Mouse (Mus musculus): Measurements from ENCODE around the gene Zbtb18. TPM values are rescaled to one million over a fixed set of nuclear protein-coding genes. Genes with fewer than 3 reads are reported as not detected.

Gene Zbtb18
- polyA plus RNA-seq, 1 experiment: not detected

- Histone ChIP-seq H3K27ac (ENCODE audit: insufficient read depth, low read depth, low read length) (no peak overlapping the region), H3K4me3 (ENCODE audit: insufficient read depth, low read depth, low read length) (no peak overlapping the region), H3K4me1 (ENCODE audit: control insufficient read depth, insufficient read depth, low read length) (no peaks in the 10 kb centered on the region)
- WGBS: 80% methylated on average over 5 of the region's 5 CpGs
- no peak for TF ChIP-seq POLR2A (IDR thresholded peaks at IDR 0.05; ENCODE audit: insufficient read depth, low read depth, low read length)
- no peak for TF ChIP-seq CTCF (IDR thresholded peaks at IDR 0.05; ENCODE audit: insufficient read depth, low read depth, low read length)
These were observed 14.3 kb upstream of the Zbtb18 start for GRCm38 (mm10) chr1:177427862-177428261.

GRCm38 (mm10) chr1:177428338-177428737 lies 13.8 kb upstream of the Zbtb18 start:
- Histone ChIP-seq H3K27ac (ENCODE audit: insufficient read depth, low read depth, low read length) (no peak overlapping the region), H3K4me3 (ENCODE audit: insufficient read depth, low read depth, low read length) (no peak overlapping the region), H3K4me1 (ENCODE audit: control insufficient read depth, insufficient read depth, low read length) (no peaks in the 10 kb centered on the region)
- TF ChIP-seq POLR2A (IDR thresholded peaks at IDR 0.05; ENCODE audit: insufficient read depth, low read depth, low read length) (no peak), CTCF (IDR thresholded peaks at IDR 0.05; ENCODE audit: insufficient read depth, low read depth, low read length) (no peak)
- 48% methylated on average over 14 of the region's 14 CpGs for WGBS

- Histone ChIP-seq H3K4me1 (ENCODE audit: control insufficient read depth, insufficient read depth, low read length) (no peaks in the 10 kb centered on the region), H3K4me3 (ENCODE audit: insufficient read depth, low read depth, low read length) (no peak overlapping the region), H3K27ac (ENCODE audit: insufficient read depth, low read depth, low read length) (no peak overlapping the region)
- 60% methylated on average over 4 of the region's 4 CpGs for WGBS
- TF ChIP-seq CTCF (IDR thresholded peaks at IDR 0.05; ENCODE audit: insufficient read depth, low read depth, low read length) (no peak), POLR2A (IDR thresholded peaks at IDR 0.05; ENCODE audit: insufficient read depth, low read depth, low read length) (no peak)
These were observed 13.1 kb upstream of the Zbtb18 start for GRCm38 (mm10) chr1:177429067-177429466.

GRCm38 (mm10) chr1:177440411-177440810 lies 1.7 kb upstream of the Zbtb18 start:
- TF ChIP-seq POLR2A (IDR thresholded peaks at IDR 0.05; ENCODE audit: insufficient read depth, low read depth, low read length) (no peak), CTCF (IDR thresholded peaks at IDR 0.05; ENCODE audit: insufficient read depth, low read depth, low read length) (no peak)
- 6% methylated on average over 2 of the region's 2 CpGs for WGBS

GRCm38 (mm10) chr1:177440981-177441491 lies 1.1 kb upstream of the Zbtb18 start:
- whole genome bisulfite sequencing: 2% methylated on average over 6 of the region's 6 CpGs
- no peak for TF ChIP-seq POLR2A (IDR thresholded peaks at IDR 0.05; ENCODE audit: insufficient read depth, low read depth, low read length)
- TF ChIP-seq CTCF (IDR thresholded peaks at IDR 0.05; ENCODE audit: insufficient read depth, low read depth, low read length): no peak
- 0 out of 2 replicates have a peak overlapping the region, but pooled peaks have one; percentile 8 for H3K27ac ChIP-seq (ENCODE audit: insufficient read depth, low read depth, low read length)
- H3K4me1 ChIP-seq (ENCODE audit: control insufficient read depth, insufficient read depth, low read length): peaks cover 7% of the 10 kb centered on the region
- peak overlapping the region; percentile 82 for H3K4me3 ChIP-seq (ENCODE audit: insufficient read depth, low read depth, low read length)

More at GRCm38 (mm10) chr1:177440411-177440810, 1.7 kb upstream of the Zbtb18 start:
- Histone ChIP-seq H3K4me3 (ENCODE audit: insufficient read depth, low read depth, low read length) (no peak overlapping the region), H3K4me1 (ENCODE audit: control insufficient read depth, insufficient read depth, low read length) (peaks cover 7% of the 10 kb centered on the region), H3K27ac (ENCODE audit: insufficient read depth, low read depth, low read length) (no peak overlapping the region)

- Histone ChIP-seq H3K27ac (ENCODE audit: insufficient read depth, low read depth, low read length) (0 out of 2 replicates have a peak overlapping the region, but pooled peaks have one; percentile 8), H3K4me1 (ENCODE audit: control insufficient read depth, insufficient read depth, low read length) (peaks cover 7% of the 10 kb centered on the region), H3K4me3 (ENCODE audit: insufficient read depth, low read depth, low read length) (peak overlapping the region; percentile 82)
- TF ChIP-seq POLR2A (IDR thresholded peaks at IDR 0.05; ENCODE audit: insufficient read depth, low read depth, low read length) (peak; percentile 59), CTCF (IDR thresholded peaks at IDR 0.05; ENCODE audit: insufficient read depth, low read depth, low read length) (no peak)
- WGBS: under 1% methylated on average over 87 of the region's 87 CpGs
These were observed 507 bp upstream of the Zbtb18 start for GRCm38 (mm10) chr1:177441492-177442195.

GRCm38 (mm10) chr1:177442821-177443723 lies 921 bp downstream of the Zbtb18 start:
- 1% methylated on average over 51 of the region's 62 CpGs for WGBS
- Histone ChIP-seq H3K27ac (ENCODE audit: insufficient read depth, low read depth, low read length) (0 out of 2 replicates have a peak overlapping the region, but pooled peaks have one; percentile 27), H3K4me3 (ENCODE audit: insufficient read depth, low read depth, low read length) (peak overlapping the region; percentile 99), H3K4me1 (ENCODE audit: control insufficient read depth, insufficient read depth, low read length) (peaks cover 13% of the 10 kb centered on the region)
- TF ChIP-seq POLR2A (IDR thresholded peaks at IDR 0.05; ENCODE audit: insufficient read depth, low read depth, low read length): no peak
- no peak for TF ChIP-seq CTCF (IDR thresholded peaks at IDR 0.05; ENCODE audit: insufficient read depth, low read depth, low read length)

GRCm38 (mm10) chr1:177443724-177444482 lies 1.8 kb downstream of the Zbtb18 start:
- Histone ChIP-seq H3K27ac (ENCODE audit: insufficient read depth, low read depth, low read length) (no peak overlapping the region), H3K4me3 (ENCODE audit: insufficient read depth, low read depth, low read length) (peak overlapping the region; percentile 99), H3K4me1 (ENCODE audit: control insufficient read depth, insufficient read depth, low read length) (peaks cover 16% of the 10 kb centered on the region)
- TF ChIP-seq CTCF (IDR thresholded peaks at IDR 0.05; ENCODE audit: insufficient read depth, low read depth, low read length) (no peak), POLR2A (IDR thresholded peaks at IDR 0.05; ENCODE audit: insufficient read depth, low read depth, low read length) (no peak)
- 33% methylated on average over 9 of the region's 9 CpGs for WGBS

Measured in olfactory bulb, adult 2 months (tissue).